Mouse (Mus musculus): Measurements from ENCODE around the gene Pkib. TPM values are rescaled to one million over a fixed set of nuclear protein-coding genes. Genes with fewer than 3 reads are reported as not detected.

Pkib gene
- total and polyA plus RNA-seq, 3 experiments, result not detected

DNA sequence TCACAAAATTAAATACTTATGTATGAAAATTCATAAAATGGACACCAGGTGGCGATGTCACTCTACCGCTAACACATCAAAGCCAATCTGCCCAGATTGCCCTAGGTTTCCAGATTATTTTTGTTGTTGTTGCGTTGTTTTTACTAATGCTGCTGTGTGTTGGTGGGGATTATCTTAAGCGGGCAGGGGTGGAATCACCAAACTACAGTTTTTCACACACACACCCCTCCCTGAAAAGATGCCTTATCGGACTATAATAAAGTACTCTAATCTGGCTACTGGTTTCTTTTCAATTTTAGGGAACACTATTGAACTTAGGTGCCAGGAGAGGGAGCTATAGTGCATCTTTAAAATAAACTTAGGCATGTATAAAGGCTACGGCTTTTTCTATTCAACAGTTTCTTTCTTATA is 111.8 kb downstream of the Pkib start:
- no peaks in the 10 kb centered on the region for H3K79me2 ChIP-seq (ENCODE audit: control insufficient read depth, insufficient read depth, low read length, poor library complexity)
- DNase-seq (ENCODE audit: low read depth, low spot score), result peak; percentile 84
- H3K27ac ChIP-seq (ENCODE audit: control insufficient read depth, low read depth, low read length), result no peak overlapping the region
- H3K27me3 ChIP-seq (ENCODE audit: control insufficient read depth in 1 of 2, insufficient read depth in 2 of 2, low read length in 2 of 2), result peaks cover 0 to 1% of the 10 kb centered on the region in 2 experiments; a peak in 1 of 4 replicates
- H3K4me1 ChIP-seq (ENCODE audit: control insufficient read depth in 1 of 2, insufficient read depth in 2 of 2, low read length in 2 of 2), result no peaks in the 10 kb centered on the region; a peak in 1 of 4 replicates
- H3K9ac ChIP-seq (ENCODE audit: control insufficient read depth, low read depth, low read length, poor library complexity, severe bottlenecking), result no peak overlapping the region
- H3K36me3 ChIP-seq (ENCODE audit: control insufficient read depth in 1 of 2, insufficient read depth in 2 of 2, low read length in 2 of 2), result no peaks in the 10 kb centered on the region
- peak overlapping the region in 1 of 2 experiments; percentile 45; a peak in 3 of 4 replicates for H3K4me3 ChIP-seq (ENCODE audit: control insufficient read depth in 1 of 2, insufficient read depth in 1 of 2, low read depth in 2 of 2, low read length in 2 of 2)
- TF ChIP-seq USF2 (IDR thresholded peaks at IDR 0.05; ENCODE audit: borderline replicate concordance in 1 of 2, insufficient read depth in 1 of 2, low read depth in 1 of 2, low read length in 2 of 2) (no peak), CHD2 (IDR thresholded peaks at IDR 0.05; ENCODE audit: low read length) (no peak), MYC (IDR thresholded peaks at IDR 0.05; ENCODE audit: low read depth, low read length) (no peak), ZNF384 (IDR thresholded peaks at IDR 0.05; ENCODE audit: low read depth, low read length) (no peak), MYB (IDR thresholded peaks at IDR 0.05; ENCODE audit: low read depth, low read length) (no peak), NELFE (IDR thresholded peaks at IDR 0.05; ENCODE audit: low read depth, low read length) (no peak), USF1 (IDR thresholded peaks at IDR 0.05; ENCODE audit: low read depth, low read length) (no peak), GABPA (IDR thresholded peaks at IDR 0.05; ENCODE audit: low read depth, low read length) (no peak), TBP (IDR thresholded peaks at IDR 0.05; ENCODE audit: low read depth, low read length) (no peak), ELF1 (IDR thresholded peaks at IDR 0.05; ENCODE audit: low read depth, low read length) (no peak), ETS1 (IDR thresholded peaks at IDR 0.05; ENCODE audit: low read depth, low read length) (no peak), KAT2A (conservative IDR thresholded peaks at IDR 0.05; ENCODE audit: low read depth, low read length) (no peak), RCOR1 (IDR thresholded peaks at IDR 0.05; ENCODE audit: low read depth, low read length) (peak; percentile 62; the same call in 1 of the 2 replicates), MAX (IDR thresholded peaks at IDR 0.05; ENCODE audit: low read length) (no peak), RAD21 (IDR thresholded peaks at IDR 0.05; ENCODE audit: low read depth, low read length) (peak; percentile 76), ZKSCAN1 (IDR thresholded peaks at IDR 0.05; ENCODE audit: low read depth, low read length) (no peak), JUND (IDR thresholded peaks at IDR 0.05; ENCODE audit: low read depth, low read length) (no peak), CTCF (IDR thresholded peaks at IDR 0.05 in 2 of 3, conservative IDR thresholded peaks at IDR 0.05 in 1 of 3; ENCODE audit: control insufficient read depth in 1 of 3, insufficient read depth in 1 of 3, low read depth in 2 of 3, low read length in 3 of 3, poor library complexity in 1 of 3, severe bottlenecking in 1 of 3) (peak; percentile 47 to 58 (median 54)), ZC3H11A (IDR thresholded peaks at IDR 0.05; ENCODE audit: low read depth, low read length) (peak; percentile 42), SIN3A (IDR thresholded peaks at IDR 0.05; ENCODE audit: low read length) (no peak), E2F4 (IDR thresholded peaks at IDR 0.05; ENCODE audit: borderline replicate concordance, low read depth, low read length) (no peak), GATA1 (IDR thresholded peaks at IDR 0.05; ENCODE audit: low read depth, low read length) (0 out of 2 replicates have a peak, but pooled peaks have one; percentile 3), POLR2A (IDR thresholded peaks at IDR 0.05; ENCODE audit: control insufficient read depth in 1 of 2, insufficient read depth in 1 of 2, low read depth in 1 of 2, low read length in 2 of 2, poor library complexity in 1 of 2) (no peak), MEF2A (IDR thresholded peaks at IDR 0.05; ENCODE audit: extremely low read depth, insufficient replicate concordance, low read depth, low read length, poor library complexity, severe bottlenecking) (no peak), HCFC1 (IDR thresholded peaks at IDR 0.05; ENCODE audit: low read depth, low read length) (no peak), TCF12 (IDR thresholded peaks at IDR 0.05; ENCODE audit: low read depth, low read length) (no peak), BHLHE40 (IDR thresholded peaks at IDR 0.05; ENCODE audit: borderline replicate concordance, low read depth, low read length) (no peak), SMC3 (IDR thresholded peaks at IDR 0.05; ENCODE audit: low read depth, low read length) (peak; percentile 62), POLR2AphosphoS5 (IDR thresholded peaks at IDR 0.05; ENCODE audit: borderline replicate concordance, low read depth, low read length) (no peak)
- no peaks in the 10 kb centered on the region for H3K9me3 ChIP-seq (replicated peaks; ENCODE audit: insufficient read depth, low read length)

All from MEL (cell line).